Mouse (Mus musculus) stomach, postnatal 0 days (tissue): ENCODE measurements around the gene Rabep2.

ENCODE experiments used
- CTCF ChIP-seq: IDR thresholded peaks from 2 replicates; pipeline ENCODE4 v1.5.1; 2016; ENCODE audit warnings: antibody characterized with exemption, low read depth, mild to moderate bottlenecking, moderate library complexity
- EP300 ChIP-seq: optimal IDR thresholded peaks from 2 replicates; pipeline ENCODE3; 2016; ENCODE audit warnings: antibody characterized with exemption

GRCm38 (mm10) chr7:126496475-126496874 is 67.9 kb downstream of the Rabep2 start:
- TF ChIP-seq EP300, result no peak
- no peak for TF ChIP-seq CTCF
